Mouse (Mus musculus): ENCODE data around the gene Rbm15b.

DNA sequence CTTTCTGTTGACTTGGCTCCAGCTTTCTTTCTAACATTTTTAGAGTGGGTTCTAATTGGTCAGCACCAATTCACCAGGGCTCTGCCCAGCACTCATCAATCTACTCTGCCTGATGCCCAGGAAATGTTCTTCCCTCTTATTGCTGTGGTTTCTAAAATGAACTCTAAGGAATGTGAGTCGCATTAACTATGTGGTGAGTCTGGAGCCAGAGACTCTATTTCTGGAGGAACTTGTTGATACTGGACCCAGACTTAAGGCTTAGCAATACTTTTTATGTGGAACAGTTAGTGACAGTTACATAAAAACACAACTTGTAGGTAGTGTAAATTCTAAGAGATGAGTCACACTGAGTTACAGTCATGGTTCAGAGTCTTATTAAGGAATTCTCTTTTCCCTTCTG is 47.8 kb upstream of the Rbm15b start:
- no peak for TF ChIP-seq TAL1 (IDR thresholded peaks at IDR 0.05; ENCODE audit: low read length)
- TF ChIP-seq GATA1 (IDR thresholded peaks at IDR 0.05; ENCODE audit: low read length) = no peak
